Mouse (Mus musculus) kidney, adult 11 months (tissue): ENCODE measurements around the gene Ntrk1.

Source experiments
- DNase-seq: peaks from one replicate; pipeline ENCODE4 v3.0.0; 2022

The Ntrk1 gene

GRCm38 (mm10) chr3:87749036-87749435 lies 45.9 kb downstream of the Ntrk1 start:
- DNase-seq = peak; percentile 53

GRCm38 (mm10) chr3:87748431-87748830 lies 46.5 kb downstream of the Ntrk1 start, which contains the start of gene Lrrc71:
Lrrc71 (minus strand) TSS chr3:87748625.
- peak; percentile 50 for DNase-seq

GRCm38 (mm10) chr3:87745036-87745659 lies 49.8 kb downstream of the Ntrk1 start:
- no peak for DNase-seq

GRCm38 (mm10) chr3:87743927-87744326 lies 51.0 kb downstream of the Ntrk1 start:
- DNase-seq = no peak

- DNase-seq = no peak
Observed at GRCm38 (mm10) chr3:87742735-87743134, 52.2 kb downstream of the Ntrk1 start.

- no peak for DNase-seq
Observed at GRCm38 (mm10) chr3:87742013-87742412, 52.9 kb downstream of the Ntrk1 start.

- no peak for DNase-seq
Observed at GRCm38 (mm10) chr3:87738906-87739305, 56.1 kb downstream of the Ntrk1 start.

GRCm38 (mm10) chr3:87735335-87735734 lies 59.6 kb downstream of the Ntrk1 start:
- DNase-seq = no peak

- no peak for DNase-seq
Observed at GRCm38 (mm10) chr3:87733984-87734761, 60.8 kb downstream of the Ntrk1 start.

- no peak for DNase-seq
Observed at GRCm38 (mm10) chr3:87733098-87733497, 61.9 kb downstream of the Ntrk1 start.

GRCm38 (mm10) chr3:87728696-87729095 lies 66.3 kb downstream of the Ntrk1 start:
- no peak for DNase-seq
